Mouse (Mus musculus) bone marrow macrophage, adult 2 months (primary cell): ENCODE data around the gene Ghdc.

Source experiments
- CTCF ChIP-seq: IDR thresholded peaks from 2 replicates; pipeline ENCODE4 v1.5.1; 2012; ENCODE audit warnings: low read depth, mild to moderate bottlenecking, low read length, moderate library complexity
- POLR2A ChIP-seq: IDR thresholded peaks from 2 replicates; pipeline ENCODE4 v1.6.1; 2012; ENCODE audit warnings: mild to moderate bottlenecking, low read depth, low read length, borderline replicate concordance

- TF ChIP-seq POLR2A = no peak
- no peak for TF ChIP-seq CTCF
Observed at GRCm38 (mm10) chr11:100718462-100718861, 52.3 kb downstream of the Ghdc start.
